Mouse (Mus musculus) limb, embryonic 11.5 days (tissue): ENCODE data around the gene D630003M21Rik. TPM values are rescaled to one million over a fixed set of nuclear protein-coding genes. Genes with fewer than 3 reads are reported as not detected.
A peak's percentile ranks its signal among the peaks of the same experiment; 100 is the strongest.

Experiments used
- ATAC-seq: fragments of 200-750 bp; cut with Nextera tagmentation; 2 replicates; pipeline ENCODE4 v1.8.0; 2017; ENCODE audit warnings: low read depth; ENCODE audit not compliant: insufficient number of reproducible peaks, low FRiP score, low TSS enrichment
- DNase-seq: peaks from one replicate; pipeline ENCODE4 v3.0.0-alpha.2; 2015; ENCODE audit warnings: low spot score
- H3K27ac ChIP-seq: fragments of 300-500 bp; sonication (generic); replicated peaks from 2 replicates; pipeline ENCODE4 v1.5.1; 2014; ENCODE audit warnings: low read depth, mild to moderate bottlenecking, low read length
- H3K27me3 ChIP-seq: fragments of 300-500 bp; sonication (generic); 2 replicates; pipeline ENCODE4 v1.6.1; 2014; ENCODE audit warnings: mild to moderate bottlenecking, low read length, mixed read lengths; ENCODE audit not compliant: control insufficient read depth, insufficient read depth
- H3K36me3 ChIP-seq: fragments of 300-500 bp; sonication (generic); 2 replicates; pipeline ENCODE4 v1.6.1; 2014; ENCODE audit warnings: mild to moderate bottlenecking, low read length, moderate library complexity, mixed read lengths; ENCODE audit not compliant: control insufficient read depth, insufficient read depth
- H3K4me1 ChIP-seq: fragments of 300-500 bp; sonication (generic); 2 replicates; pipeline ENCODE4 v1.6.1; 2014; ENCODE audit warnings: low read length, mixed read lengths; ENCODE audit not compliant: control insufficient read depth, insufficient read depth
- H3K4me2 ChIP-seq: fragments of 300-500 bp; sonication (generic); 2 replicates; pipeline ENCODE4 v1.6.1; 2014; ENCODE audit warnings: low read depth, mild to moderate bottlenecking, moderate library complexity; ENCODE audit not compliant: severe bottlenecking
- H3K4me3 ChIP-seq: fragments of 300-500 bp; sonication (generic); 2 replicates; pipeline ENCODE4 v1.5.1; 2014; ENCODE audit warnings: low read depth, low read length
- H3K9ac ChIP-seq: fragments of 300-500 bp; sonication (generic); 2 replicates; pipeline ENCODE4 v1.6.1; 2014; ENCODE audit warnings: mild to moderate bottlenecking, low read length
- H3K9me3 ChIP-seq: fragments of 300-500 bp; sonication (generic); 2 replicates; pipeline ENCODE4 v1.6.1; 2016; ENCODE audit warnings: low read length; ENCODE audit not compliant: control insufficient read depth
- WGBS: fragments of 180-500 bp; shearing (Covaris S2); extraction: QIAGEN DNeasy Blood & Tissue Kit; methylation state at CpG from one replicate; pipeline ENCODE4 v1.1.7; 2014; 5-methylcytosine and 5-hydroxymethylcytosine counted together
- polyA plus RNA-seq: library from polyadenylated mRNA; unstranded; fragments of >200 nt; fragmentation: Nextera tagmentation; extraction: Ambion mirVana; gene quantifications from 2 replicates; pipeline ENCODE4 v1.2.1, GENCODE M21; 2014

D630003M21Rik gene
- 2.3 and 3.2 TPM in 2 replicates for polyA plus RNA-seq

GRCm38 (mm10) chr2:158228670-158229502 is at the start of gene D630003M21Rik:
Gene D630003M21Rik (minus strand): TSS chr2:158229222.
- Histone ChIP-seq H3K9ac (peak within 1 kb of the TSS; percentile 66), H3K9me3 (no peaks in the 10 kb centered on the region), H3K4me2 (peak within 1 kb of the TSS; percentile 77), H3K36me3 (no peaks in the 10 kb centered on the region), H3K4me3 (peak within 1 kb of the TSS; percentile 49), H3K27ac (no peak within 1 kb of the TSS), H3K27me3 (no peaks in the 10 kb centered on the region), H3K4me1 (peaks cover 5% of the 10 kb centered on the region; the same call in 1 of the 2 replicates)
- DNase-seq (peak; percentile 68), ATAC-seq (peak; percentile 85)
- under 1% methylated on average over 37 of the region's 55 CpGs for WGBS

- Histone ChIP-seq H3K27ac (no peak overlapping the region), H3K4me1 (no peaks in the 10 kb centered on the region), H3K9me3 (no peaks in the 10 kb centered on the region), H3K27me3 (no peaks in the 10 kb centered on the region), H3K4me2 (no peak overlapping the region), H3K4me3 (no peak overlapping the region), H3K9ac (no peak overlapping the region), H3K36me3 (no peaks in the 10 kb centered on the region)
- DNase-seq, result no peak
- WGBS, result 80% methylated on average over 4 of the region's 4 CpGs
- ATAC-seq, result no peak
These were observed 47.9 kb upstream of the D630003M21Rik start for GRCm38 (mm10) chr2:158276878-158277277.

- no peak overlapping the region for H3K27ac ChIP-seq
- no peak overlapping the region for H3K4me2 ChIP-seq
- no peaks in the 10 kb centered on the region for H3K36me3 ChIP-seq
- ATAC-seq (no peak), DNase-seq (no peak)
- 68% methylated on average over 6 of the region's 6 CpGs for WGBS
- no peak overlapping the region for H3K9ac ChIP-seq
- no peaks in the 10 kb centered on the region for H3K27me3 ChIP-seq
- no peaks in the 10 kb centered on the region for H3K9me3 ChIP-seq
- H3K4me3 ChIP-seq, result no peak overlapping the region
- H3K4me1 ChIP-seq, result no peaks in the 10 kb centered on the region
These were observed 47.4 kb upstream of the D630003M21Rik start for GRCm38 (mm10) chr2:158276451-158276850.

GRCm38 (mm10) chr2:158275811-158276210 is 46.8 kb upstream of the D630003M21Rik start:
- no peak for DNase-seq
- no peak for ATAC-seq
- H3K27me3 ChIP-seq, result no peaks in the 10 kb centered on the region
- no peak overlapping the region for H3K4me2 ChIP-seq
- WGBS, result 62% methylated on average over 4 of the region's 4 CpGs
- no peaks in the 10 kb centered on the region for H3K36me3 ChIP-seq
- H3K9ac ChIP-seq, result no peak overlapping the region
- H3K4me3 ChIP-seq, result no peak overlapping the region
- H3K27ac ChIP-seq, result no peak overlapping the region
- no peaks in the 10 kb centered on the region for H3K9me3 ChIP-seq
- H3K4me1 ChIP-seq, result no peaks in the 10 kb centered on the region

- 91% methylated on average over 3 of the region's 3 CpGs for WGBS
- H3K36me3 ChIP-seq, result no peaks in the 10 kb centered on the region
These were observed 46.3 kb upstream of the D630003M21Rik start for GRCm38 (mm10) chr2:158275349-158275748.

GRCm38 (mm10) chr2:158273646-158274045 is 44.6 kb upstream of the D630003M21Rik start:
- Histone ChIP-seq H3K36me3 (no peaks in the 10 kb centered on the region), H3K9ac (no peak overlapping the region), H3K27ac (0 out of 2 replicates have a peak overlapping the region, but pooled peaks have one; percentile 1), H3K27me3 (no peaks in the 10 kb centered on the region), H3K4me2 (no peak overlapping the region), H3K4me3 (no peak overlapping the region), H3K9me3 (no peaks in the 10 kb centered on the region), H3K4me1 (no peaks in the 10 kb centered on the region)
- 47% methylated on average over 2 of the region's 2 CpGs for WGBS
- peak; percentile 25 for DNase-seq
- ATAC-seq, result no peak

More at GRCm38 (mm10) chr2:158275349-158275748, 46.3 kb upstream of the D630003M21Rik start:
- Histone ChIP-seq H3K27me3 (no peaks in the 10 kb centered on the region), H3K4me2 (no peak overlapping the region), H3K4me1 (no peaks in the 10 kb centered on the region), H3K27ac (no peak overlapping the region), H3K9me3 (no peaks in the 10 kb centered on the region), H3K4me3 (no peak overlapping the region), H3K9ac (no peak overlapping the region)
- ATAC-seq (no peak), DNase-seq (no peak)

GRCm38 (mm10) chr2:158270017-158270416 is 41.0 kb upstream of the D630003M21Rik start:
- DNase-seq (no peak), ATAC-seq (no peak)
- Histone ChIP-seq H3K9me3 (no peaks in the 10 kb centered on the region), H3K27ac (no peak overlapping the region), H3K4me2 (no peak overlapping the region), H3K9ac (no peak overlapping the region), H3K4me1 (no peaks in the 10 kb centered on the region), H3K27me3 (no peaks in the 10 kb centered on the region), H3K36me3 (no peaks in the 10 kb centered on the region), H3K4me3 (no peak overlapping the region)
- WGBS, result 83% methylated on average over 8 of the region's 8 CpGs

- Histone ChIP-seq H3K27me3 (no peaks in the 10 kb centered on the region), H3K9ac (no peak overlapping the region), H3K4me3 (no peak overlapping the region), H3K27ac (no peak overlapping the region), H3K4me2 (no peak overlapping the region), H3K4me1 (no peaks in the 10 kb centered on the region), H3K9me3 (no peaks in the 10 kb centered on the region), H3K36me3 (no peaks in the 10 kb centered on the region)
- WGBS, result 82% methylated on average over 3 of the region's 3 CpGs
- DNase-seq (no peak), ATAC-seq (no peak)
These were observed 35.9 kb upstream of the D630003M21Rik start for GRCm38 (mm10) chr2:158264877-158265276.
